In the genomic region with DNA sequence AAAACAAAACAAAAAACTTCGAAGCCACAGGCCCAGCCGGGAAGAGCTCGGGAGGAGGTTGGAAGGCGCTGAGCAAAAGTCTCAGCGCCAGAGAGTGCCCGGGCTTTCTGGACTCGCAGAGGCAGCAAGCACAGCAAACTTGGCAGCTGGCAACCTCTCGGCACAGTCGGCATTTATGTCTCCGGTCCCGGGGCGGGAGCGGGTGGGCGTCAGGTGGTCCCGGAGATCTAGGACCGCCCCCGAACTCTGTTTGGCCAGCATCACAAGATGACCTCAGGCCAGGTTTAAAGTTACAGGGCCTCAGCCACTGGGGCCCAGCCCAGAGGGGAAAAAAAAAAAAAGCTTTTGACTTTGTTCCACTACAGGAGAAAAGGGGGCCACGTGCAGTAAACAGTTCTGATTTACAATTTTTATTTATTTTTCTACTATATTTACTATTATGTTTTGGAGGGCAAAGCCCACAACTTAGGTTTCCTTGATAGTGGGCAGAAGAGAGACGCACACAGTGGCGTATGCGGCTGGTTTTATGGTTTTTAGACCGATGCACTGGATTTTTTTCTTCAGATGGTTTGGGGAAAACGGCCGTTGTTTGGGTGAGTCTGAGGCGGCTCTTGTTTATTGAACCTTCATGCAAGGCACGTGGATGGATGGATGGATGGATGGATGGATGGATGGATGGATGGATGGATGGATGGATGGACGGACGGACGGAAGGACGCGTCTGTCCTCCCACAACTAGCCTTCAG, we compare ENCODE assay signal across 9 mouse cellular contexts. TPM values are rescaled to one million over a fixed set of nuclear protein-coding genes. Genes with fewer than 3 reads are reported as not detected.
DNase-seq lines count a peak whose midpoint lies in the region; ATAC-seq lines count a peak whose summit lies in the region.
"Had no signal": no experiment of that assay in that cellular context is flagged by ENCODE, and none has a peak within 500 bp of the region (broad histone marks: within the 10 kb centered on the region; RNA-seq: fewer than 3 reads in every experiment).

Gene Pdpn (minus strand): TSS at position 240 of the 746 bp plus-strand sequence.

- peak within 1 kb of the TSS; percentile 44 for H3K27ac ChIP-seq in forebrain, embryonic 15.5 days (replicated peaks)
- H3K27ac ChIP-seq in lung, embryonic 15.5 days: peak within 1 kb of the TSS; percentile 19; the same call in 1 of the 2 replicates

- no peaks in the 10 kb centered on the region for H3K9me3 ChIP-seq in forebrain, embryonic 15.5 days
- H3K9me3 ChIP-seq in lung, embryonic 15.5 days: no peaks in the 10 kb centered on the region

- 4% methylated on average over 31 of the region's 31 CpGs for whole genome bisulfite sequencing in forebrain, embryonic 15.5 days
- WGBS in lung, embryonic 15.5 days: 1% methylated on average over 31 of the region's 31 CpGs

- H3K4me2 ChIP-seq in forebrain, embryonic 15.5 days (replicated peaks): peak within 1 kb of the TSS; percentile 56
- H3K4me2 ChIP-seq in lung, embryonic 15.5 days: peak within 1 kb of the TSS; percentile 69

- H3K27me3 ChIP-seq in forebrain, embryonic 15.5 days: no peaks in the 10 kb centered on the region
- peaks cover 5% of the 10 kb centered on the region; the same call in 1 of the 2 replicates for H3K27me3 ChIP-seq in lung, embryonic 15.5 days

- H3K36me3 ChIP-seq in forebrain, embryonic 15.5 days: no peaks in the 10 kb centered on the region
- H3K36me3 ChIP-seq in lung, embryonic 15.5 days: no peaks in the 10 kb centered on the region

- peak; percentile 47; the same call in 1 of the 2 replicates for ATAC-seq in forebrain, embryonic 15.5 days (replicated peaks)
- ATAC-seq in lung, embryonic 15.5 days (ENCODE audit: borderline replicate concordance, extremely low read depth, low FRiP score, low TSS enrichment): peak; percentile 66; the same call in 1 of the 2 replicates
- no peak for ATAC-seq in megakaryocyte, adult 5-6 weeks (ENCODE audit: poor library complexity, severe bottlenecking)

- intact Hi-C loops in heart, postnatal 25 days (cut with DNase I): no loop called here

- H3K4me1 ChIP-seq in forebrain, embryonic 15.5 days: peaks cover 41% of the 10 kb centered on the region
- peaks cover 47% of the 10 kb centered on the region for H3K4me1 ChIP-seq in lung, embryonic 15.5 days

- peak within 1 kb of the TSS; percentile 40 for H3K4me3 ChIP-seq in forebrain, embryonic 15.5 days
- H3K4me3 ChIP-seq in lung, embryonic 15.5 days: peak within 1 kb of the TSS; percentile 43

- DNase-seq in frontal cortex, postnatal 10 days (ENCODE audit: low spot score in 2 of 2): peak; percentile 58
- no peak for DNase-seq in frontal cortex, postnatal 25 days (ENCODE audit: low spot score in 2 of 2)
- peak; percentile 37 for DNase-seq in heart, postnatal 25 days (ENCODE audit: low spot score)
- DNase-seq in layer of hippocampus, postnatal 10 days (ENCODE audit: low spot score in 2 of 2): peak; percentile 59 to 70
- DNase-seq in retina, embryonic 14.5 days (ENCODE audit: low spot score): peak; percentile 79

- H3K9ac ChIP-seq in forebrain, embryonic 15.5 days (replicated peaks): peak within 1 kb of the TSS; percentile 36
- H3K9ac ChIP-seq in lung, embryonic 15.5 days: peak within 1 kb of the TSS; percentile 47

RNA-seq across cellular contexts. Expression of gene Pdpn, which starts in this region (rescaled TPM):
- 49.1 and 54.8 TPM in 2 replicates for polyA plus RNA-seq in forebrain, embryonic 15.5 days (2015; fragmentation: Nextera tagmentation; extraction: Ambion mirVana)
- total RNA-seq in heart, postnatal 25 days (2021): 1 to 10 TPM; 7.8 to 8.3 TPM
- 10 to 100 TPM; 16.0 to 18.3 TPM for total RNA-seq in layer of hippocampus, postnatal 10 days (2021)
- polyA plus RNA-seq in lung, embryonic 15.5 days (2015; fragmentation: Nextera tagmentation; extraction: Ambion mirVana): 47.2 and 51.0 TPM in 2 replicates
- 0.27 and 0.84 TPM in 2 replicates for total RNA-seq in megakaryocyte, adult 5-6 weeks (2015)
- total RNA-seq in megakaryocyte, adult 5-6 weeks (2017): not detected in 2 replicates
- total RNA-seq: CH12.LX had no signal

Comparison
In these comparisons a context has a peak if more than half of its experiments do, and no peak if none do; other contexts are left out.
1. RNA of gene Pdpn (total RNA-seq): 16.0 to 18.3 TPM in layer of hippocampus, postnatal 10 days and 7.8 to 8.3 TPM in heart, postnatal 25 days; 0.27 to 0.84 TPM in megakaryocyte, adult 5-6 weeks; every median in the first group is over 4 times any median in the second.
2. DNase-seq: peak in frontal cortex, postnatal 10 days (2 of 2), heart, postnatal 25 days (single experiment), layer of hippocampus, postnatal 10 days (2 of 2) and retina, embryonic 14.5 days (single experiment); none in frontal cortex, postnatal 25 days (0 of 2).